Mouse (Mus musculus): ENCODE data around the gene 2310034C09Rik.
"Not testable (repeated sequence)": the region's sequence is repeated elsewhere in the genome, so short reads cannot be mapped to it uniquely, and the experiment has no call there.

Gene 2310034C09Rik

DNA sequence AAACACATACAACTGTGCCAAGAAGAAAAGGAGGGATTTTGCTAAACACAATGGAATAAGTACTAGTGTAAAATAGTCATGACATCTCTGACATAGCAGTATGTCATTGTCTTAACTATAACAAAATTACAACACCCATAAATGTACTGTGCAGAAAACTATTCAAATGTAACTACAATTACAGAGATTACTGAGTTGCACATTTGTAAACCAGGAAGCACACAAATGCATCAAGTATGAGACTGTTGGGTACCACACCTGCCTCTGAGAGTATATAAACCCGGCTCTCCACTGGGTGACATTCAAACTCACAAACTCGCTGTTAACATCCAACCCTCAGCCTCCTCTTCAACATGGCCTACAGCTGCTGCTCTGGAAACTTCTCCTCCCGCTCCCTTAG lies at the start of gene 2310034C09Rik:
TSS of gene 2310034C09Rik (plus strand) at position 301 of the 400 bp plus-strand sequence.
- in situ Hi-C loops (cut with MboI; ENCODE audit: unreplicated experiment in 2 of 2): not testable (repeated sequence)

DNA sequence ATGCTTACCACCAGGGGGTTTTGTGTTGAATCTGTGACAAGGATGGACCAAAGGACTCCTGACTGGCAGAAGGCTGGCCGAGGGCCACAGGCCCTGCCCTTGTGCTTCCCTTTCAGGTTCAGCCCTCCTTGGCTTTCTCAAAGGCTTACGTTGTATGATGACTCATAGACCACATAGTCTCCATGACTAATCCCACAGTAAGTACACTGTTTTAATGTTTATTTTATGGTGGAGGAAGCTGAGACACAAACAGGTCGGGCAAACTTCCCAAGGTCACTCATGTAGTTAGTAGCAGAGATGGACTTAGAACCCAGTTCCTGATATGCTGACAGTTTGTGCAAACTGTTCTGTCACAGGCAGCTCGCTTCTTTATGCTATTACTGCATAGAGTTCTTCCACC lies 47.9 kb upstream of the 2310034C09Rik start:
- in situ Hi-C loops (cut with MboI; ENCODE audit: unreplicated experiment in 2 of 2): no loop called here

DNA sequence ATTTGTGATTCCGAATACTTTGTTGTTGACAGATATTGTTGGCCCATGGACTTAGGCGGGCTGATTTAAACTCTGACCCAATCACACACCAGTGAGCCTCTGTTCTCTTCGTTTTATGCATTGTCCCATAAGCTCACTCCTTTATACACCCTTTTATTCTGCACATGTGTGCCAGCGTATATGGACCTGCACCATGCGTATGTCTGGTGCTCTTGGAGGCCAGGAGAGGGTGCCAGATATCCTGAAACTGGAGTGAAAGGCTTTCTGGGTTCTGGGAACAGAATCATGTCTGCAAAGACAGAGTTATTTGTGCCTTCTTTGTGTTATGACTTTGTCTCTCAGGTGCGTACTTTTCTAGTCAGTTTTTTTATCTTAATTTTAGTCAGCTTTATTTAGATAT lies 47.4 kb upstream of the 2310034C09Rik start:
- in situ Hi-C loops (cut with MboI; ENCODE audit: unreplicated experiment in 2 of 2): no loop called here

DNA sequence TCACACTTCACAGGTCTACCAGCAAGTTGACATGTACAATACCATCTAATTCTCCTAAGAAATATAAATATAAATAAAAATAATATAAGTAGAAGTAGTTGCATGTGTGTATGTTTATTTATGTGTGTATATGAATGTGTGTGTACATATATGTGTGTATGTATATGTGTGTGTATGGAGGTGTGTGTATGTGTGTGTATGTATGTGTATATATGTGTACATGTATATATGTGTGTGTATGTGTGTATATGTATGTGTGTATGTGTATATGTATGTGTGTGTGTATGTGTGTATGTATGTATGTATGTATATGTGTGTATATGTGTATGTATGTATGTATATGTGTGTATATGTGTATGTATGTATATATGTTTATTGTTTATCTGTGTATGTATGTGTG lies 42.1 kb upstream of the 2310034C09Rik start:
- in situ Hi-C loops (cut with MboI; ENCODE audit: unreplicated experiment in 2 of 2): no loop called here

DNA sequence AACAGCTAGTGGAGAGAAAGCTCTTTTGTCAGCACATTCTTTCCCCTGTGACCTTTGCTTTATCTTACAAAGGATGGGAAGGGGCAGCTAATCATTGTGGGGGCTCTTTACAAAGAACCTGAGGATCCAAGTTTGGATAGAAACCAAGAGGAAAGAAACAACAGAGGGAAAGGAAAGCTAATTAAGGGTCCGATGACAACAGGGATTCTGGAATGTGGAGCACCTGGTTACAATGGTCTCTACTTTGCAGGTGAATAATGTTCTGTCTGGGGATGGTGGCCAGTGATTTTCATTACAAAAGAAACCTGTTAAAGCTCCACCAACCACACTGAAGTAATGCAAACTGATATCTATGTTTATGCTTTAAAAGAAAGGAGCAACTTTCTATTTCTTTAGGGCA lies 38.6 kb upstream of the 2310034C09Rik start:
- in situ Hi-C loops (cut with MboI; ENCODE audit: unreplicated experiment in 2 of 2): no loop called here

DNA sequence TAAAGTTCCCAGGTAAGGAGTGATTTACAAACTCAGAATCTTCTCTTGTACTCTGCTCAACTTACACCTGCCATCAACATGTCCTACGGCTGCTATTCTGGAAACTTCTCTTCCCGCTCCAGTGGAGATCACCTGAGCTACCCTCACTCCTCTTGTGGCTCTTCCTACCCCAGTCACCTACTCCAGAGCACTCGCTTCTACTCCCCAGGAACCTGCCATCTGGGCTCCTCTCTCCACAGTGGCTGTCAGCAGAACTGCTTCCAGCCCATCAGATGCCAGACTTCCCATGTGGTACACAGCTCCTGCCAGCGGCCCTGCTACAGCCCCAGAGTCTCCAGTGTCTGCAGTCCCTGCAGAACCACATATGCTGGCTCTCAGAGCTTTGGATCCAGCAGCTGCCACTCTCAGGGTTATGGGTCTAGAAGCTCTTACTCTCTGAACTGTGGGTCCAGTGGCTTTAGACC lies 29.8 kb upstream of the 2310034C09Rik start, which contains the start of gene Krtap13-1:
TSS of gene Krtap13-1 (plus strand) at position 51 of the 464 bp plus-strand sequence.
- in situ Hi-C loops (cut with MboI; ENCODE audit: unreplicated experiment in 2 of 2): no loop called here

DNA sequence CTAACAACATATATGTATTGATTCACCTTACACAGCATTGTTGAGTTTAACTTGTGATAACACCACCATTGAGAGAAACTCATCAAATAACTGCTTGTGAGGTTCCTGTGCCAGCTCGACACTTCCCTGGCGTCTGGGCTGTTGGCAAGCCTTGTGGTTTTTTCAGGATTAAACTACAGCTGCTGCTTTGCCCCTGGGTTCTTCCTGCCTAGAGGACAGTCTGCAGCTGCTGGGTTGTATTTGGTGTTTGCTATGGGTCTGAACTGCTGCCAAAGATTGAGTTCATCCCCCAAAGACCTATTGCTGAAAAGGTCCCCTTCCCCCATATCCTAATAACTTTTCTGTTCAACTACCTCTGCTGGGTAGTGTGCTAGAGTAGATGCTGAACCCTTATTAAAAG lies 23.3 kb upstream of the 2310034C09Rik start:
- in situ Hi-C loops (cut with MboI; ENCODE audit: unreplicated experiment in 2 of 2): no loop called here

DNA sequence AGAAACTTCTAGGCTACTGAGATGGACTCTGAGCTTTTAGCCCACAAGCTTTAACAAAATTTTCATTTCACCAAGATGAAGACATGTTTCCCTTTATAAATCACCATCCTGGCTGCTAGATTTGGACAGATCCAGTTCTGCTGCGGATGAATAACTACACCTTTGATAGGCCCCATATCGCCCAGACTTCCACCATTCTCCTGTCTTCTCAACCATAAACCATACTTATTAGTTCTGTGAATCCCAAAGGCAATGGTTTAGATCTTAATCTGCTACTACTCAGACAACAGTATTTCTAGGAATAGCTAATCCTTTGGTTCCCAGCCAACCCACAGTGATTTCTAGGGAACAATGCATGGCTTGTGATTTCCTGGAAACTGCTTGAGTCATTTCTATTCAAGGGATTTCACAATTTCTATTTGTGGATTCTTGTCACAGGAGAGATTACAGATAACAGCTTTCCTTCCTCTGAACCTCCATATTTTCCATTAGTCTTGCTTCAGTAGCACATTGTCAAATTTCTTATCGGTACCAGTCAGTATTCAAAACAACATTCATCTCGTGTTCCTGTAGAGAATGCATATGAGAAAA lies 13.8 kb upstream of the 2310034C09Rik start:
- in situ Hi-C loops (cut with MboI; ENCODE audit: unreplicated experiment in 2 of 2): no loop called here

DNA sequence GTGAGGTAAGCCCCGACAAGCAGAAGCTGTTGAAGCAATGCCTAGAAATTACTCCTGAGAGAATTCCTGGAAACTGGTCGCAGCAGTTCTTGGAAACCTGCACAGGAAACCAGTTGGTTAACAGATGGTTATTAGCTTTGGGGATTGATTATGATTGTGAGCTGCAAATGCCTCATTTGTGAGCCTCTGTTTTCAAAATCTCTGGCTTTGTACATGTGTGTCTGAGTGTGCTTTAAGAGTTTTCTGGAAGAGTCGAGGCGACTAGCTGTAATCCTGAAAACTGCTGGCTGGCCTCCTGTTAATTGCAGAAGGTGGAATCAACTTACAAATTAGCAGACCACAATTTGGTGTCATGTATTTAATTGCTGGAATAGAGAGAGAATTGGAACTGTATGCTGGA lies 10.7 kb upstream of the 2310034C09Rik start:
- in situ Hi-C loops (cut with MboI; ENCODE audit: unreplicated experiment in 2 of 2): no loop called here

DNA sequence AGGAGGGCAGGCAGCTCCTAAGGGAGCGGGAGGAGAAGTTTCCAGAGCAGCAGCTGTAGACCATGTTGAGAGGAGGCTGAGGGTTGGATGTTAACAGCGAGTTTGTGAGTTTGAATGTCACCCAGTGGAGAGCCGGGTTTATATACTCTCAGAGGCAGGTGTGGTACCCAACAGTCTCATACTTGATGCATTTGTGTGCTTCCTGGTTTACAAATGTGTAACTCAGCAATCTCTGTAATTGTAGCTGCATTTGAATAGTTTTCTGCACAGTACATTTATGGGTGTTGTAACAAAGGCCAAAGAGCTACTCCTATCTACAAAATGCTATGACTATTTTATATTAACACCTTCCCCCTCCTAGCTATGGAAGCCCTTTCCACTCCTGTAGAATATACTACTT lies 7.1 kb upstream of the 2310034C09Rik start, which contains the start of gene Krtap13:
TSS of gene Krtap13 (minus strand) at position 101 of the 400 bp plus-strand sequence.
- in situ Hi-C loops (cut with MboI; ENCODE audit: unreplicated experiment in 2 of 2): not testable (repeated sequence)

DNA sequence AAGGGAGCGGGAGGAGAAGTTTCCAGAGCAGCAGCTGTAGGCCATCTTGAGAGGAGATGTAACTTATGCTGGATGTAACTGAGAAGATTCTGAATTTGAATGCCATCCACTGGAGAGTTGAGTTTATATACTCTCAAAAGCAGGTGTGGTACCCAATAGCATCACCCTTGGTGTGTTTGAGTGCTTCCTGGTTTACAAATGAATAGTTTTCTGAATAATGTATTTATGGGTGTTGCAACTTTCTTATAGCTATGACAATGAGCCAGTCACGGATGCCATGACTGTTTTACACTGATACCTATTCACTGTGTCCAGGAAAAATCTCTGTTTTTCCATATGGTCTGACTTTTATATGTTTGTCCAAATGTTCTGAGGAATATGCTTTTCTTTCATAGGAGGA lies 15.5 kb downstream of the 2310034C09Rik start, which contains the start of gene 2310057N15Rik:
TSS of gene 2310057N15Rik (minus strand) at position 101 of the 400 bp plus-strand sequence.
- in situ Hi-C loops (cut with MboI; ENCODE audit: unreplicated experiment in 2 of 2): no loop called here

DNA sequence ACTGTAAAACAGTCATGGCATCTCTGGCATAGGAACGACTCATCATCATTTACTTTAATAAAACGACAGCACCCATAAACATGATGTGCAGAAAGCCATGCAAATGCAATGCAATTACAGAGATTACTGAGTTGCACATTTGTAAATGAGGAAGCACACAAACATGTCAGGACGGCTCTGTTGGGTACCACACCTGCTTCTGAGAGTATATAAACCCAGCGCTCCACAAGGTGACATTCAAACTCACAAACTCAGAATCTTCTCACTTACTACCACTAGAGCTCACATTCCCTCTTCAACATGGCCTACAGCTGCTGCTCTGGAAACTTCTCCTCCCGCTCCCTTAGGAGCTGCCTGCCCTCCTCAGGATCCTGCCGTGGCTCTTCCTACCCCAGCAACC lies 18.9 kb downstream of the 2310034C09Rik start, which contains the start of gene Gm5965:
TSS of gene Gm5965 (plus strand) at position 301 of the 400 bp plus-strand sequence.
- in situ Hi-C loops (cut with MboI; ENCODE audit: unreplicated experiment in 2 of 2): no loop called here

DNA sequence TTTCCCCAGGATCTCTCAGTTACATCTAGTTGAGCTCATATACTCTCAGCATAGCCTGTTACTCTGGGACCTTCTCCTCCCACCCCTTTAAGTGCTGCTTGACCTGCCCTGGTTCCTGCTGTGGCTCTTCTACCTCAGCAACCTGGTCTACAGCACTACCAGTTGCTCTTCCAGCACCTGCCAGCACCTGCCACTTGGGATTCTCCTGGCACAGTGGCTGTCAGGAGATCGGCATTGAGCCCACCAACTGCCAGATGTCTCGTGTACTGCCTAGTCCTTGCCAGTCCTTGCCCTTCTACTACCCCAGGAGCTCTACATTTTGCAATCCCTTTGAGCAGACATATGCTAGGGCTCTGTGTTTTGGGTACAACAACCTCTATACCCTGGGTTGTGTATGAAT lies 28.1 kb downstream of the 2310034C09Rik start:
- in situ Hi-C loops (cut with MboI; ENCODE audit: unreplicated experiment in 2 of 2): no loop called here

Measured in v-Abl transformed pro-B cells (cell line).